Mouse (Mus musculus) retina, embryonic 14.5 days (tissue): ENCODE measurements around the gene Nav2.

Experiments used
- DNase-seq: peaks from one replicate; pipeline ENCODE4 v3.0.0-alpha.2; 2015; ENCODE audit warnings: low spot score

The Nav2 gene

GRCm38 (mm10) chr7:49400463-49400862 lies 491.9 kb downstream of the Nav2 start:
- DNase-seq: no peak

DNA sequence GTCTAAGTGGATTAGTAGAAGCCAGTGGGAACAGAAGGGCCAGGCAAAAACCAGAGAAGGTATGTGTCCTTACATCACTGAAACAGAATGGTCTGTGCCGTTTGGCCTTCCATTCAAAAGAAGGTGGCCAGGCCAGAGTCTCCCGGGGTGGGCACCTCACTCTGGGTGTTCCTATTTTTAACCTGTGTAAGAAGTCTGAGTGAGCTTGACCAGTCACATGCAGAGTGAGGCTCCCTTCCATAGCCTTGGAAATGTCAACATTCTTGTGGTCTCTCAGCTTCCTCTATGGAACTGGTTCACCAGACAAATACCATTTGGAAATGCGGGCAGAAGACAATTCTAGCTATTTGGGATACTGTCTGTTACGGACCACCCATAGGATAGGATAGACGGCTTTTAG lies 494.0 kb downstream of the Nav2 start:
- no peak for DNase-seq

GRCm38 (mm10) chr7:49407688-49408087 lies 499.2 kb downstream of the Nav2 start:
- no peak for DNase-seq

- no peak for DNase-seq
Measured at GRCm38 (mm10) chr7:49408625-49409024, 500.1 kb downstream of the Nav2 start.

- no peak for DNase-seq
Measured at GRCm38 (mm10) chr7:49409265-49409664, 500.7 kb downstream of the Nav2 start.

GRCm38 (mm10) chr7:49410188-49410587 lies 501.7 kb downstream of the Nav2 start:
- DNase-seq: no peak

DNA sequence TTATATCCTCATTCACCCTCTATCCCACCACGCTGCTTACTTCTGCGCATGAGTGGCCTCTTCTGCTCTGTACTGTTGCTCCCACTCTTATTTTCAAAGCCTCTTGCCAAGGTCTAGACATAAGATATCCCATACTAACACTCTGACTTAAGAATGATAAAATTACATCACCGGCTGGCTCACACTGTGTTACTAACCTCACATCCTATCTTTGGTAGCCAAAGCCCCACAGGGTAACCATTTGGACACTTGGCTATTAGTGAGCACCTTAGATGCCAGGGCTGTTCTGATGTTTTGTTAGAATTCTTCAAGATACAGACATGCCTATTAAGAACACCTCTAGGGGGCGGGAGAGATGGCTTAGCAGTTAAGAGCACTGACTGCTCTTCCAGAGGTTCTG lies 502.4 kb downstream of the Nav2 start:
- no peak for DNase-seq

GRCm38 (mm10) chr7:49411803-49412202 lies 503.3 kb downstream of the Nav2 start:
- DNase-seq: no peak

DNA sequence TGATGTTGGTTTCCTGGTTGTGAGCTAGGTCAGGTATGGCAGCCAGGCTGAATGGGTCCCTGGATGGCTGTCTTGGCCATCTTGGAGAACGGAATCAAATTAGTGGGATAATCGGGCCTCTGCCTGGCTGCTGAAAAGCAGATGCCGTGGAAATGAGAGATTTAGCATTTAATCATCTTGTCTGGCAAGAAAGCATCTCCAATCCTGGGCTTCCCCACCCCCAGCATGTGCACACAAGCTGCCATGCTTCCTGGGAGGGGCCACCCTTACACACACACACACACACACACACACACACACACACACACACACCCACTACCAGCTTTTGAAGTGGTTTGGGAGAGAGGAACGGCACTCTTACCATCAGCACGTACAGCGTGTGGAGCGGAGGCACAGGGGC lies 506.6 kb downstream of the Nav2 start:
- no peak for DNase-seq

DNA sequence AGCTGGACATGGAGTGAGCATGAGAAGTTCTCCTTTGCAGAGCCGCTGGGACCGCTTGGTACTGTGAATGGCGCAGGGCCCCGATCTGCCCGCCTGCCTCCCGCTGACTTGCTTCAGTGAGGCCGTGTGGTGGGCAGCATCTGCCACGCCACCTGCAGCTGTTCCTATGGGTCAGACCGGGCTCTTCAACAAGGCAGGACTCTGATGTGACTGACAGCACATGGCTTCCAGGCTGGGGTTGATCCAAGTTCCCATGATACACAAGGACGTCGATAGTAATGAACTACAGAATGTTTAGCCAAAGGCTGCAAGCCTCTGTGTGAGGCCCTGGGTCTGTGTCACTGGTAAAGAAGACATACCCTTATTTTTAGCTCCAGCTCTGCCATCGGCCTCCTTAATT lies 507.2 kb downstream of the Nav2 start:
- DNase-seq: no peak

DNA sequence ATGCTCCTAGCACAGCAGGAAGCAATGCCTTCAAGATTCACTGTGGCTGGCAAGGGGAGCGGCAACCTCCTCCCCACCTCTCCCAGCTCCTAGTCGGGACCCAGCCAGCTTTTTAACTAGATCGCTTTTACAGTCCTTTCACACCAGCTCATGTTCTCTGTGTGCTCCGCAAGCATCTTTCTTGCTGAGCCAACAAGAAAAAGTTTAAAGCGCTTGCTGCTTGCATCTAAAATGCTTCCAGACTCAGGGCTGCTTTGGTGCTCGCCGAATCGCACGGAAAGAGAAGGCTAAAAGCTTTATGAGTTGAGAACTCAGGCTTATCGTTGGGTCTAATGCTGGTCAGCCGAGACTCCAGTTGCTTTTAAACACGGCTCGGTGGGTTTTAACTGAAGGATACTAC lies 510.3 kb downstream of the Nav2 start:
- DNase-seq: peak; percentile 24

DNA sequence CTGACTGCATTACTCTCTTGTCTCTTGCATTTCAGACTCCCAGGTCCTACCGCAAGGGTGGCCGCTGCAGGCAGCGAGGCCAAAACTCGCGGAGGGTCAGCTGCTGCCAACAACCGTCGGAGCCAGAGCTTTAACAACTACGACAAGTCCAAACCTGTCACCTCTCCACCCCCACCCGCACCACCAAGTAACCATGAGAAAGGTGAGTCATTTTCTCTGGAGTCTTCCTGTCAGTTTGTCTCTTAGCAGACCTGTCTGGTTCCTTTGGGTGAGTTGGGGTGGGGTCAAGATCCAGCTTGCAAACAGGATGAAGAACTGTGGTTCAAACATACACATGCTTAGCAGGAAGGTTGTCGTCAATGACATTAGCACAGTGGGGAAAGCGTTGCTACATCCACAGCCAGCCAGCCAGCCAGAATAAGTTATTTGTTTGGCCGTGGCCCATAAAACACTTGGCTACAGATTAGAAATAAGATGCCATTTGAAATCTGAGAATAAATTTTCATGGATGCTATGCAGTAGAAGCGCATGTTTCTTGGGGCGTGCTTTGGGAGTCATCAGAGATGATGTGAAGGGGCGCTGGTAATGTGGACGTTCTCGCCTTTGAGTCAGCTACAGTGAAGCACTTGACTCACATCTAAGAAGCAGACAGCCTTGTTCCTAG lies 511.8 kb downstream of the Nav2 start:
- no peak for DNase-seq

DNA sequence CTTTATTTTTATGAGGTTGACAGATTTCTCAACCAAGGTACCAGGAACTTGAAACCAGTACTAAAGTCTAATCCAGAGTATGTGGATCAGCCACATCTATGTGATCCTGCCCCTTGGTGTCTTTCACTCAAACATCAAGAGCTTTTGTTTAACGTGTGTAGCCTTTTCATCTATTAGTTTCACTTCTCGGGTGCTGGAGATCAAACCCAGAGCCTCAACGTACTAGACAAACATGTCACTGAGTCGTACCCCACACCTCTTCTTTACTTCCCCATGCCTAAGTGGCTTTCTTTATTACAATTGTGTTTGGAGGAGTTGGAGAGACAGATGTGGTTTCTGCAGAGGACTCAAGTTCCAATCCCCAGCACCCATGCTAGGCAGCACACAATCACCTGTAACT lies 512.7 kb downstream of the Nav2 start:
- DNase-seq: no peak

DNA sequence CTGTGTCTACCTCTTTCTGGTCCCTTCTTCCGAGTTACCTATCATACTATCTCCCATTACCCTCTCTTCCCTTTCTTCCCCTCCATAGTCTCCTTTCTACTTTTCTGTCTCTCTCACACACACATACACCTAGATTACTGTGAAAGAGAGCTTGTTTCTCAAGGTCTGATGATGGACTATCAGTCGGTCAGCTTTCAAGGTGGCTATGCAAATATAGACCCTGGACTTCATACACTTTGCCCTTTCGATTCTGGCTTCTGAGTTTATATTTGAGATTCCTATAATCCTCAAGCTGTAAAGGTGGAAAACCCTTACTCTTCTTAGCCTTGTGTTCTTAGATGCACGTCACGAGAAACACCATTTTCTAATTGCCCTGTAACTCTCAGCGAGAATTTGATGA lies 515.4 kb downstream of the Nav2 start:
- no peak for DNase-seq

DNA sequence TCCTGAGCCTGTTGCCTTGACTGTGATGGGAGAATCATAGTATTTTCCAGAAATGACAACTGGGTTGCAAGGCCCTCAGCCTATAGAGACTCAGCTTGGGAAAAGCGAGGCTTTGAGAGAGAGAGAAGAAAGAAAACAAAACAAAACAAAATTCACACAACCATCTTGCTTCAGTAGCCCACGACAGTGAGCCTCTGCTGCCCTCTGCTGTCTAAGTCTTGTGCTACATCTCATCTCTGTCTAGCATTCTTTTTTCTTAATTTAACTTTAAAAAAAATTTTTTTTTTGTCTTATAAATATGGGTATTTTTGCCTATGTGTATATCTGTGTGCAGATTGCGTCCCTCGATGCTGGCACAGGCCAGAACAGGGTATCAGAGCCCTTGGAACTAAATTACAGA lies 517.5 kb downstream of the Nav2 start:
- DNase-seq: peak; percentile 74

GRCm38 (mm10) chr7:49427843-49428242 lies 519.3 kb downstream of the Nav2 start:
- DNase-seq: peak; percentile 48

DNA sequence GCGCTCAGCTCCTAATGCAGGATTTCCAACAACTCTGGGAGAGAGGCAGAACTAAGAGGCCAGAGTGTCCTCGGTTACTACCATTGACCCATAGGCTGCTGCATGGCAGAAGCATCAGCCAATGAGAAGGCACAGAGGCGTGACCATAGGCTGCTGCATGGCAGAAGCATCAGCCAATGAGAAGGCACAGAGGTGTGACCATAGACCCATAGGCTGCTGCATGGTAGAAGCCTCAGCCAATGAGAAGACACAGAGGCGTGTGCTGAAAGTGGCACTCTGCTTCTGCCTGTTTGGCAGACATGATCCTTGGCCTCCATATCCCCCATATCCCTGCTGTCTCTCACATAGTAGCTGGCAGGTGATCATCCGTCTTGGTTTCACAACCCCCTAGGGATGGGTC lies 520.4 kb downstream of the Nav2 start:
- no peak for DNase-seq

- no peak for DNase-seq
Measured at GRCm38 (mm10) chr7:49430808-49431207, 522.3 kb downstream of the Nav2 start.

DNA sequence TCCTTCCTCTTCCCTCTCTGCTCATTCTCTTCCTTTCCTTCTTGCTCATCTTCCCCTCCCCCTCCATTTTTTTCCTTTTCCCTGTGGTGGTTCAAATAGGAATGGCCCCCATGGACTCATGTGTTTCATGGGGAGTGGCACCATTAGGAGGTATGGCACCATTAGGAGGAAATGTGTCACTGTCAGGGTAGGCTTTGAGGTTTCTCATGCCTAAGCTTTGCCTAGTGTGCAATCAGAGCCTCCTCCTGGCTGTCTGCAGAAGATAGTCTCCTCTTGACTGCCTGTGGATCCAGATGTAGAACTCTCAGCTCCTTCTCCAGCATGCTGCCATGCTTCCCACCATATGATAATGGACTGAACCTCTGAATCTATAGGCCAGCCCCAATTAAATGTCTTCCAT lies 525.4 kb downstream of the Nav2 start:
- DNase-seq: no peak

GRCm38 (mm10) chr7:49436492-49436891 lies 528.0 kb downstream of the Nav2 start:
- no peak for DNase-seq

GRCm38 (mm10) chr7:49437901-49438300 lies 529.4 kb downstream of the Nav2 start:
- no peak for DNase-seq

- peak; percentile 44 for DNase-seq
Measured at GRCm38 (mm10) chr7:49439136-49439535, 530.6 kb downstream of the Nav2 start.

GRCm38 (mm10) chr7:49440333-49440969 lies 531.9 kb downstream of the Nav2 start:
- no peak for DNase-seq

- DNase-seq: no peak
Measured at GRCm38 (mm10) chr7:49442174-49442573, 533.7 kb downstream of the Nav2 start.
